23 mouse cellular contexts compared by ENCODE assay signal in genomic region chrX:139358361-139358760, GRCm38 (mm10). TPM values are rescaled to one million over a fixed set of nuclear protein-coding genes. Genes with fewer than 3 reads are reported as not detected.
"Had no signal": no experiment of that assay in that cellular context is flagged by ENCODE, and none has a peak within 500 bp of the region (broad histone marks: within the 10 kb centered on the region; RNA-seq: fewer than 3 reads in every experiment).

No protein-coding gene starts in this region.

- H3K27ac ChIP-seq: liver, embryonic 14.5 days; midbrain, embryonic 10.5 days; midbrain, embryonic 12.5 days; neural tube, embryonic 13.5 days; neural tube, embryonic 15.5 days; stomach, embryonic 15.5 days; stomach, postnatal 0 days had no signal

- H3K4me3 ChIP-seq: midbrain, embryonic 10.5 days; midbrain, embryonic 12.5 days; myocyte; neural tube, embryonic 13.5 days; neural tube, embryonic 15.5 days; stomach, embryonic 15.5 days had no signal

- H3K4me1 ChIP-seq: midbrain, embryonic 10.5 days; midbrain, embryonic 12.5 days; neural tube, embryonic 13.5 days; neural tube, embryonic 15.5 days; stomach, embryonic 15.5 days had no signal

- H3K9ac ChIP-seq: liver, embryonic 14.5 days; midbrain, embryonic 12.5 days; neural tube, embryonic 13.5 days; neural tube, embryonic 15.5 days; stomach, embryonic 15.5 days had no signal

- H3K4me2 ChIP-seq: midbrain, embryonic 12.5 days; neural tube, embryonic 13.5 days; neural tube, embryonic 15.5 days; stomach, embryonic 15.5 days had no signal

- DNase-seq: lung, postnatal 10 days; lung, postnatal 4 days; midbrain, embryonic 14.5 days; retina, postnatal 1 day; right cerebral cortex, adult 18-20 months; right cerebral cortex, postnatal 25 days; right cerebral cortex, postnatal 4 days; thymus, adult 2 months; thymus, postnatal 25 days; thymus, postnatal 4 days had no signal

- H3K9me3 ChIP-seq: midbrain, embryonic 10.5 days; midbrain, embryonic 12.5 days; neural tube, embryonic 13.5 days; neural tube, embryonic 15.5 days; stomach, embryonic 15.5 days had no signal

- H3K27me3 ChIP-seq: neural tube, embryonic 15.5 days; stomach, embryonic 15.5 days had no signal

- ATAC-seq: midbrain, embryonic 16.5 days had no signal

- H3K36me3 ChIP-seq: midbrain, embryonic 10.5 days; midbrain, embryonic 12.5 days; neural tube, embryonic 13.5 days; neural tube, embryonic 15.5 days; stomach, embryonic 15.5 days had no signal

RNA-seq across cellular contexts. Expression of gene Trap1a, which starts 24.9 kb away (rescaled TPM):
- polyA plus RNA-seq: liver, embryonic 16.5 days; midbrain, embryonic 10.5 days; midbrain, embryonic 12.5 days; midbrain, embryonic 14.5 days; midbrain, embryonic 16.5 days; myocyte; neural tube, embryonic 13.5 days; neural tube, embryonic 15.5 days; small intestine, adult 2 months; spleen, adult 2 months; stomach, postnatal 0 days; thymus, adult 2 months; urinary bladder, adult 2 months had no signal
